Mouse (Mus musculus): ENCODE data around the gene Apba1.

GRCm38 (mm10) chr19:23910345-23910744, 151.7 kb downstream of the Apba1 start:
- TF ChIP-seq CTCF (IDR thresholded peaks at IDR 0.05; ENCODE audit: borderline replicate concordance, insufficient read depth, low read depth, low read length), result no peak
- TF ChIP-seq POLR2A (IDR thresholded peaks at IDR 0.05; ENCODE audit: borderline replicate concordance, insufficient read depth, low read length), result no peak

All from cerebellum, adult 2 months (tissue).